Mouse (Mus musculus): Measurements from ENCODE around the gene Ddx46. TPM values are rescaled to one million over a fixed set of nuclear protein-coding genes. Genes with fewer than 3 reads are reported as not detected.
"Not testable (repeated sequence)": the region's sequence is repeated elsewhere in the genome, so short reads cannot be mapped to it uniquely, and the experiment has no call there.

Ddx46 gene
- total RNA-seq (2022): 10 to 100 TPM; 20.3 to 27.5 (median 23.8) TPM

DNA sequence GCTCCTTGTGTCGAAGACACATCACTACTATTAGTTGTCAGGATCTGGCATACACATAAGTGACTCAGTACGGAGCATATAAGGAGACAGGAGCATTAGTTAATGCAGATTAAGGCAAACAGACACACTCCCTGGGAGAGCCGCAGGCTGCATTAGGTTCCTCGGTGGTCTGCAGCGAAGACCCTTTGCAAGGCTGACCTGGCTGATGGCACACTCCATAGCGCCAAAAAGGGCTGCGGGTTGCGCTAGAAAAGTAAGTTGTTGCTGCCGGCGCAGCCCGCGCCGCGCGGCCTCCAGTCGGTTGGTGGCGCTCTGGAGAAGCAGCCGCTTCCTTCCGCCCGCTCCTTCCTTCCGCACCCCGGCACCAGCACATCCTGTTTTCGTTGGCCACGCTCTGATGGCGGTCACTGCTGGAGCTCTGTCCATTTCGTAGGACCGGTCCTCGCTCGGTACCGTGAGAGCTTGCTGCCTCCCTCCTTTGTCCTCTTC, at the start of gene Ddx46:
Ddx46 (plus strand) TSS at position 389 of the 489 bp plus-strand sequence.
- peak; percentile 66 to 80 for DNase-seq (ENCODE audit: low spot score in 2 of 2)

DNA sequence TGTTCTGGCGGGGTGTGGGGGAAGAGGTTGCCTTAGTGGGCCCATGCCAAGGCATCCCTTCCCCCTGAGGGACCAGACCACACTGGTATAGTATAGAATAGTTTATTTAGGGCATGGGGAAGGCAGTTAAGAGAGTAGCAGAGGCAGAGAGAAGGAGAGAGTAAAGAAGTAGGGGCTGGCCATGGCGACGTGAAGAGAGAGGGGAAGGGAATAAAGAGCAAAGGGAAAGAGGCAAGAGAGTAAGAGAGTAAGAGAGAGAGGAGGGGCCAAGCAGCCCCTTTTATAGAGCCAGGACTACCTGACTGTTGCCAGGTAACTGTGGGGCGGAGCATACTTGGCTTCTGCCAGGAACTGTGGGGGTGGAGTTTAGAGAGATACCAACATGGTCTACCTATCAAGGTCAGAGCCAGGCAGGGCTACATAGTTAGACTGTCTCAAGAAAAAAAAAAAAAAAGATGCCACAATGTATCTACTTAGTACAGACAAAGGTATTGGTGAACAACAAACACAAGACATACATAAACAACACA, 42.8 kb upstream of the Ddx46 start:
- no peak for DNase-seq (ENCODE audit: low spot score in 2 of 2)

DNA sequence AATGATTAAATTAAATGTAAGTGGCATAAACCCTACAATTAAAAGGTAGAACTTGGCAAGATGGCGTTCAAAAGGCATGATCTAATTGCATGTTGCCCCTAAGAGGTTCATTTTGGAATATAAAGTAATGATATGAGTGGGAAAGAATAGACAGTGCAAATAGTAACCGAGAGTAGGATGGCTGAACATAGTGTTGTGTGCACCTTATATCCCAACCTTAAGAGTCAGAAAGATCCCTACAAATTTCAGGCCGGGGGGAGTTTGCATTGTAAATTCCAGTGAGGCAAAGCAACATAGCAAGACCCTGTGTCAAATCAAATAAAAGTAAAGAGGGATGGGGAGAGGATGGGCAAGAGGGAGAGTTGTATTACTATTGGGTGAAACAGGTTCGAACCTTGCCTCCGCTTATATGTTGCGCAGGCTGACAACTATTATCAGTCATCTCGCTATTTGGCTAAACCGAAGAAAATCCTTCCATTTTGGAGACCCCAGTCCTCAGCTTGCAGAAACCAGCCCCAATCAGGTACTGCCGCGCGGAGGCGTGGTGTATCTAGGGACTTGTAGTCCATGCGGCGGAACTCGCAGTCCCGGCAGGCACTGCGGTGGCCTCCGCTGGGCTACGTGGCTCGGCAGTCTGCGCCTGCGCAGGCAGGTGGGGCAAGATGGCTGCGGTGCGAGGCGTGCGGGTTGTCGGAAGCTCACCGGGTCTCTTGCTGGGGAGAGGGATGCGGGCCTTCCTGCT, 42.1 kb upstream of the Ddx46 start:
- peak; percentile 88 to 94 for DNase-seq (ENCODE audit: low spot score in 2 of 2)

DNA sequence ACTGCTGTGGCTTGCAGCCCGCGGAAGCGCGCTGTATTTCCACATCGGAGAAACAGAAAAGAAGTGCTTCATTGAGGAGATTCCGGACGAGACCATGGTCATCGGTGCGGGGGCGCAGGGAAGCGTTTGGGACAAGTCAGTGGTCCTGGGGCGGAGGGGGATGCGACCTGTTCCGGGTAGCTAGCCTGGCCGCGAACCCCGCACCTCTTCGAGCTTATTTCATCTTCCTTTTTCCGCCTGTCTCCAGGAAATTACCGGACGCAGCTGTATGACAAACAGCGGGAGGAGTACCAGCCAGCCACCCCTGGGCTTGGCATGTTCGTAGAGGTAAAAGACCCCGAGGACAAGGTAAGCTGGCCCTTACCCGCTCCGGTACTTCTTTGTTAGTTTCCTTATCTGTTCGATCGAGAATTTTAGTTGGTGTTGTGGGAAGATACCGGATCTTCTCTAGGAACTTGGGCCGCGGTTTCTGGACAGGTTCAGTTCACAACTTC, 41.5 kb upstream of the Ddx46 start:
- no peak for DNase-seq (ENCODE audit: low spot score in 2 of 2)

DNA sequence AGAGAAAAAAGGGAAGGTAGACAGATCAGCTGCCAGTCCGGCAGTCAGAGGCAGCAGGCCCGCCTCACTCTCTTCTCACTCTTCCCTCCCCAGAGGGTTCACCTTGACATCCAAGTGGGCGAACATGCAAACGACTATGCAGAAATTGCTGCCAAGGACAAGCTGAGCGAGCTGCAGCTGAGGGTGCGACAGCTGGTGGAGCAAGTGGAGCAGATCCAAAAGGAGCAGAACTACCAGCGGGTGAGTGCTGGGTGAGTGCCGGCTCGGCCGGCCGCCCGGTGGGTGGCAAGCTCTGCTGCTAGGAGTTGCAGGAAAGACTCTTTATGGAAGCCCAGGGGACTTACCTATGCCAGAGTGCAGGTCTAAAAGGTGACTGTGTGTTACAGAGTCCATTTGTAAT, 39.5 kb upstream of the Ddx46 start:
- peak; percentile 35 to 37 for DNase-seq (ENCODE audit: low spot score in 2 of 2)

DNA sequence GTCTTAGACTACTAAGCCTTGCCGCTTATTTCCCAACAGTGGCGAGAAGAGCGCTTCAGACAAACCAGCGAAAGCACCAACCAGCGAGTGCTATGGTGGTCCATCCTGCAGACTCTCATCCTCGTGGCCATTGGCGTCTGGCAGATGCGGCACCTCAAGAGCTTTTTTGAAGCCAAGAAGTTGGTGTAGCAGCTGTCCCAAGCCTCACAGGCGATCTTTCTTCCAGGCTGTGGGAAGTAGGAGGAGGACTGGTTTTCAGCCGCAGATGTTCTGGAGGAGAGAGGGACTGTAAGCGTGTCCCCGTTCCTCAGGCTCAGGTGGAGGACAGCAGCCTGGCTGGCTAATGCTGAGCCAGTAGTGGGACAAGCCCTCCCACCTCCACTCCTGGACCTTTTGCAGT, 38.0 kb upstream of the Ddx46 start:
- DNase-seq (ENCODE audit: low spot score in 2 of 2): no peak

DNA sequence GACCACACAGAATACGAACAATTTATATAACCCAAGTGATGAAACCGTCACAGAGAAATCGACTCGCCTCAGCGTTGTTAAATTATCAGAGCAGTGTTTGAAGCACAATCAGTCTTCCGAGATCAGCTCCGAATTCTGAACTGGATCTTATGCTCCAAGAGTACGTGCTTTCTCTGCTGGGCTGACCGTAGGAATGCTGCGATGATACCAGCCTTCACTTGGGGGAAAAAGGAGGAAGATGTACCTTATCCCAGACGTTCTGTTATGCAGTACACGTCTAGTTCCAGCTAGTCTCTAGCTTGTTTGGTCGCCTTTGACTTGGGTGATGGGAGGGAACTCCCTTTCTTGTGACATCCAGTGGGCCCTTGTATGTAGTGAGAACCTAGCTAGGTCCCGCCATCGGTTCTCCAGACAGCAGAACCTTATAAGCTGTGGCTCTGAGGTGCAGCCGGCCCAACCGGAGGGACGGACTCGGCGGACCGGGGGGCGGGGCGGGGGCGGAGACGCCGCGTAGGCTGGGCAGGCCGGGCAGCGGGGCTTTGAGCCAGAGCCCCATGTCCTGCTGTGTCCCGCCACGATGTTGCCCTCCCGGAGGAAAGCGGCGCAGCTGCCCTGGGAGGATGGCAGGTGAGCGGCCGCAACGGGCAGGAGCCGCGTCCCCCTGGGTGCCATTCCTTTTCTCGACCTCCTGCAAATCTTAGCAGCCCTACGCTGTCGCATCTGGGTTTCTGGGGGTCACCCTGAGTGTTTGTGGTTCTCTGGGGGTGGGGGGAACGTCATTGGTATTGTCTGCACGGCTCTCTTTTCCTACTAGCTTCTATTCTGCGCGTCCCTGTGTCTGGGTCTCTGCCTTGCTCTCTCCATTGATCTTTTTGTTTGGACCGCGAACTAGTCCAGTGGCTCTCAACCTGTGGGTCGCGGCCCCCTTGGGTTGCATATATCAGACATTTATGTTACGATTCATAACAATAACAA, 35.0 kb upstream of the Ddx46 start, which contains the start of gene B4galt7:
B4galt7 (plus strand) TSS at position 331 of the 975 bp plus-strand sequence.
- peak; percentile 82 for DNase-seq (ENCODE audit: low spot score in 2 of 2)

DNA sequence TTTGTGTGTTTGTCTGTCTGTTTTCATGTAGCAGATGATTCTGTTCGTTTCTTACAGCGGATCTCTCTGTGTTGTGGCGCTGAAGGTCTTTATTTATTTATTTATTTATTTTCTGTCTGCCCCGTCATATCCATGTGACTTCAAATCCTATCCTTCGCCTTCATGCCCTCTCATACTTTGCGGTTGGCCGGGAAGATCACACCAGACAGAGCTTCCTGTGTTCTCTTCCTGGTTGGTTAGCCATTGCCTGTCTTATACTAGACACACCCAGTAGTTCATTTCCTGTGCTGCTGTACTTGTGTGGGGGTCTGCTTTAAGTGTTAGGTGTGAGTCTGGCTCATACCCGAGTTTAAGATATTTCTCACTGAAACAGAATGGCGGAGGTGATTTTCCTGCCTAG, 34.2 kb upstream of the Ddx46 start:
- DNase-seq (ENCODE audit: low spot score in 2 of 2): no peak

DNA sequence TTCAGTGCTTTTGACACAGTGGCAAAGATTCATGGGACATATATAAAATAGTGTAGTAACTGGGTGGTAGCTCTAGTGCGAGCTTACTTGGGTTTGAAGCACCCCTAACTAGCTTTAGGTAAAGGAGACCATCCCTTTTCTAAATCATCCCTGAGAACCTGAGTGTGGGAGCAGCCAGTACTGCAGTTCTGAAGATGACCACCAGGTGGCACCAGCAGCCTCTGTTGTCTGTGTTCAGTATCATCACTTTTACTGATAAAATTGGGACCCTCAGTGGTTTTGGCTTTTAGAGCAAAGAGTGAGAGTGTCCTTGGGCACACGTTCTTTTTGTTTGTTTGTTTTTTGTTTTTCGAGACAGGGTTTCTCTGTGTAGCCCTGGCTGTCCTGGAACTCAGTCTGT, 33.2 kb upstream of the Ddx46 start:
- DNase-seq (ENCODE audit: low spot score in 2 of 2): peak; percentile 52 to 57

DNA sequence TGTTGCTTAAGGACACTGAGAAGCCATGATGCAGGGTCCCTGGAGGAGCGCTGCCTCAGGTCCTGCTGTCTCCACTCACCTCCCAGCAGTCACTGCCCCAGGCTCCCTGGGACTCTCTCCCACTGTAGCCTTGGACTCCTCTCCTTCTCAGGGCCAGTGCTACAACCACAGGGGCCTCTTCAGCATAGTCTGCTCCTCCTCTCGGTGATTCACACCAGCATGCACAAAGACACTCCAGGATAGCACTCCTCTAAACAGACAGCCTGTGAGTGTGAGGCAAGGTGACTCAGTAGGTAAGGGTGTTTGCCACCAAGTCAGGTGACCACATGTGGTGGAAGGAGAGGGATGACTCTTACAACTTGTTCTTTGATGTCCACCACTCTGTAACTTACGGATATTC, 30.2 kb upstream of the Ddx46 start:
- no peak for DNase-seq (ENCODE audit: low spot score in 2 of 2)

DNA sequence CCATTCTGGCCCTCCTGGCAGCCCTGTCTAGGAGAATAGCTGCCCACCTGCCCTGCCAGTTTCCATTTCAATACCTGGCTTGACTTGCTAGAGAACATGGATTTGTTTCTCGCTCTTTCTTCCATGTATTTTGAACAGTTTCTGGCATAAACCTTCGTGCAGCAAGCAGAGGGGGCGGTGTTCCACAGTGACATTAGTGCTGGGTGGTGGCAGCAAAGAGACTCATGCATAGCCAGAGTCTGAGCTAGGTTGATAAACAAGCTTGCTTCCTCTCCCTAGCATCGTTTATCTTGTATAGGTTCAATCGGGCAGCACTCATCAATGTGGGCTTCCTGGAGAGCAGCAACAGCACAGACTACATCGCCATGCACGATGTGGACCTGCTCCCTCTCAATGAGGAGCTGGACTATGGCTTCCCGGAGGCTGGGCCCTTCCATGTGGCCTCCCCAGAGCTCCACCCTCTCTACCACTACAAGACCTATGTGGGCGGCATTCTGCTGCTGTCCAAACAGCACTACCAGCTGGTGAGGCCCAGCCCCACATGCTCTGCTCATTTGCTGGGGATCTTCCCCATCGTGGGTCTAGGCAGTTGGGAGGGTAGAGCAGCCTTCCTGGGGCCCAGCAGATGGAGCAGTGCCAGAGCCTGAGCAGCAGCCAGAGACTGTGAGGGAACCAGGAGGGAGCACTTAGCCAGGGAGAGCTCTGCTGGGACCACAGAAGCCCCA, 27.8 kb upstream of the Ddx46 start:
- no peak for DNase-seq (ENCODE audit: low spot score in 2 of 2)

DNA sequence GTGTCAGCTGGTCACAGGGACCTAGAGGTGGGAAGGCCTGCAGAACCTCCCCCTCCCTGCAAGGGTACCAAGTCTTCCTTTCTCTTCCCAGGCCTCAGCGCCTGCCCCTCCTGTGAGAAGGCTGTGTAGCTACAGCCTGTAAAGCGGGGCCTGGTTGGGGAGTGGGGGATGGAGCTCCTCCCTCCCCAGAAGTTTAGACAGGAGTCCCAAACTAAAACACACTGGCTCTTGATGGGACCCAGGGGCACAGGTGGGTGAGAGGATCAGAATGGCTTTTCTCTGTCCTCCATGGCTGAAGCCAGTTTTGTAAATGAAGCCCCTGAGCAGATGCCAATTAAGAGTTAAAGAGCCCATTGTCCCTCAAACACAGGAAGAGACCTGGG, 27.2 kb upstream of the Ddx46 start:
- DNase-seq (ENCODE audit: low spot score in 2 of 2): no peak

DNA sequence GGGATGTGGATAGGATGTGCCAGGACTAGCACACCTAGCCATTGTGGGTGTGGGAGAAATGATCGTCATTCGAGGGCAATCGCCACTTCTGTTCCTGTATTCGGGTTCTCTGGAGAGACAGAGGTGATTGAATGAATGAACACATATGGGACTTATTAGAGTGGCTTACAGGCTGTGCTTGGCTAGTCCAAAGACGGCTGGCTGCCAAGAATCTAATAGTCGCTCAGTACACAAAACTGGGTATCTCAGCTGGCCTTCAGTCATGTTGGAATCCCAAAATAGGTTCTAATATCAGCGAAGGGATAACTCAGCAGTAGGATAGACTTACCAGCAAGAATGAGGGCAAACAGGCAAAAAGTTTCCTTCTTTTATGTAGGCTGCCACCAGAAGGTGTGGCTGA, 22.8 kb upstream of the Ddx46 start:
- no peak for DNase-seq (ENCODE audit: low spot score in 2 of 2)

DNA sequence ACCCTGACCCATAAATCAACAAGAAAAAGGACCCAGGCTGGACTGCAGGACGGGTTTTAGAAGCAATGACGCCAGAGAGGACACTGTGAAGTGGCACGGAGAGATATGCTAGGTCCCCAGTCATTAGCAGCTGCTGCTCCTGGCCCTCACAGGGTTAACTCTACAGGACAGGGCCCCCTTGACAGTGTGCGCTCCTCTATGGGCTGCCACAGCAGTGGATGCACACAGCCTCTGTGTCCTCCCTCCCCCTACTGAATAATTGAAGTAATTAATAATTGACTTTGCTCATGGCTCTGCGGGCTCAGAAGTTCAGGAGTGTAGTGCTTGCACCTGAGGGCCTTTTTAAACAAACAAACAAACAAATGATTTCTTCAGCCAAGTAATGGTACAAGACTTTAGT, 21.4 kb upstream of the Ddx46 start:
- DNase-seq (ENCODE audit: low spot score in 2 of 2): no peak

DNA sequence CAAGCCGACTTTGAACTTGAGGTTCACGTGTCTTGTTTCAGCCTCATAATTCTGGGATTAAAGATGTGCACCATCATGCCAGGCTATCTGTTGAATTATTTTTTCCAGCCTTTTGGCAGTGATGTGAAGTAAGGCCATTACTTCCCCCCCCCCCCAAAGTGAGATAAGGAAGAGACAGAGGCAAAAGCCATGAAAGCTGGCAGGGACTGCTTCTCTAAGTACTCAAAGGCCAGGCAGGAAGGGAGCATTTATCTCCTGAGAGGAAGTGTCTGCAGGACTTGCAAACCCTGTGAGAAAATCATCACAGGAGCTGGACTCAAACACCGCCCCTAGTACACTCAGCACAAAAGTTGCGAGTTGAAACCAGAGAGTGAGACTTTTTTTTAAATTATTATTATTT, 15.5 kb upstream of the Ddx46 start:
- no peak for DNase-seq (ENCODE audit: low spot score in 2 of 2)

DNA sequence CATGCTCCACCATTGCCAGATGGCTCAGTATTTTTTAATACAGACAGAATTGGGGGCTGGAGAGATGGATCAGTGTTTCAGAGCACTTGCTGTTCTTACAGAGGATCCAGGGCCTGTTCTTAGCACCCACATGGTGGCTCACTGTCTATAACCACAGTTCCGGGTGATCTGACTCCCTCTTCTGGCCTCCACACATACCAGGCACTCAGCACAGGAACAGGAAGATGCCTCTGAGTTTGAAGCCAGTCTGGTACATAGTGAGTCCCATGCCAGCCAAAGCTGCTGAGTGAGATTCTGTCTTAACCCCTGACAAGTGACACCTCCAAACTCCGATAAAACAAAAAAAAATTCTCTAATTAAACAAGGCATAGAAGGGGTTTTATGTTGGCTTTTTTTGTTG, 14.6 kb upstream of the Ddx46 start:
- DNase-seq (ENCODE audit: low spot score in 2 of 2): no peak

DNA sequence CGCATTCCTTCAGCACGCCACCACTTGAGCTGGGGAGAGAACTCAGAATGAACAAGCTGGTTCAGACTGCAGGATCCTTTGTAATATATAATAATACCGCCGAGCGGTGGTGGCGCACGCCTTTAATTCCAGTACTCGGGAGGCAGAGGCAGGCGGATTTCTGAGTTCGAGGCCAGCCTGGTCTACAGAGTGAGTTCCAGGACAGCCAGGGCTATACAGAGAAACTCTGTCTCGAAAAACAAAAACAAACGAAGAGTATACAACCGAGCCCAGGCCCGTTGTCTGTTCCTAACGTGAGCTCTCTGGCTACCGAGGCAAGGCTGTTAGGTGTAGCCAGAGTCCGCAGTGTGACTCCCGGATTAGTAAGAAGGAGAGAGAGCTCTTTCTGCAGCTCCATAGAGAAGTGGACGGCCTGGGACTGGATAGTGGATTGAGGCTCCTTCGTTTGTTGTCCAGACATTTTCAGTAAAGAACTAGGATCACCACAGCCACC, 12.6 kb upstream of the Ddx46 start:
- DNase-seq (ENCODE audit: low spot score in 2 of 2): not testable (repeated sequence)

DNA sequence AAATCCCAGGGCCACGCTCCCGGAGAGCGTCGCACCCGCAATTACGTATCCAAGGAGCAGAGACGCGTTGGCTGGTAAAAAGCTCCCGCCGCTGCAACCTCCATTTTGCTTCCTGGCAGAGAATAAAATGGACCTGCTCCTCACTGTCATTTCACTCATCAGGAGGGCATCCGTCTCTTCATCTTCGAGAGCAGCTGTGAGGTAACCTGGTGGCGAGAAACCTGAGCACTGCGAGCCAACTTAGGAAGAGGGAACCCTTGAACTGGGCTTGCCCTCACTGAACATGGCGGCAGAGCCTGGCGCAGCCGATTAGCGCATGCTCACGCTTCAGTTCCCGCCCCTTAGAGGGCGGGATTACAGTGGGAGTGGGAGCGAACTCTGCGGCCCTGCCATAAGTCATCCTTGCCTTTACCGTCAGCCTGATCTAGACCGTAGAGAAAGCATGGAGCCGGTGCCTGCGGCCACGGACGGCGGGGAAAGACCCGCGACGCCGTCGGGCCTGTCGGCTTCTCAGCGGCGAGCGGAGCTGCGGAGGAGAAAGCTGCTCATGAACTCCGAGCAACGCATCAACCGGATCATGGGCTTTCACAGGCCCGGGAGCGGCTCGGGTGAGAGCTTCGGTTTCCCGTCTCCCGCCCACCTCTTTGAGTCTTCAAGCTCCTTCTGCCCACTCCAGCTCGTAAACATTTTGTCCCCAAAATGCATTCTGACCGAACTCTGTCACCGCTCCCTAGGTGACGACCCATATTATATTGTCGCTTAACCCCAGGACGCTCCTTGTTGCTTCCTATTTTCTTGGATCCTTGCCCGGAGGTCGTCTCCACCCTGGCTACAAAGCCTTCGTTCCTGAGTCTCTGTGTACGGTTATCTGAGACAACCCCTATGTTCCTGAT, 11.9 kb upstream of the Ddx46 start, which contains the start of gene Caml:
Caml (plus strand) TSS at position 357 of the 893 bp plus-strand sequence.
- DNase-seq (ENCODE audit: low spot score in 2 of 2): peak; percentile 70 to 83

DNA sequence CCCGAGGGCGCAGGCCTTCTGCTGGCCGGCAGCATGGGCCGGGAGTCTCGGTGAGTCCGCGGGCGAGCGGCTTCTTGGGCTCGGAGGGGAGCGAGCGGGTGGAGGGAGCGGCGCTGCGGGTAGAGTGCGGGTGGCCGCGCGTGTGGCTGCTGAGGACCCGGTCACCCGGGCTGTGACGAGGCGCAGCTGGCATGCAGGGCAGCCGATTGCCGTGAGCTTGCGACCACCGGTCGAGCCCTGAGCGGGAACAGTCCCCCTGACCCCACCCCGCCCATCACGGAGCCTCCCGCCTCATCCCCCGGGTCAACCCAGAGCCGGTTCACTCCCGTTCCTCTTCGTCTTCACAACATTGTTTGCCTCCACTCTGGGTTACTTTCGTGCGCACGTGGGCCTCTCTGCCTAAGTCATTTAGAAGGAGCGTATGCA, 332 bp downstream of the Ddx46 start:
- no peak for DNase-seq (ENCODE audit: low spot score in 2 of 2)
